Mouse (Mus musculus): Measurements from ENCODE around the gene Vmn1r22. TPM values are rescaled to one million over a fixed set of nuclear protein-coding genes. Genes with fewer than 3 reads are reported as not detected.
"Not testable (repeated sequence)": the region's sequence is repeated elsewhere in the genome, so short reads cannot be mapped to it uniquely, and the experiment has no call there.

Gene Vmn1r22
- not detected in 2 replicates for total RNA-seq (2012; rRNA removed)

DNA sequence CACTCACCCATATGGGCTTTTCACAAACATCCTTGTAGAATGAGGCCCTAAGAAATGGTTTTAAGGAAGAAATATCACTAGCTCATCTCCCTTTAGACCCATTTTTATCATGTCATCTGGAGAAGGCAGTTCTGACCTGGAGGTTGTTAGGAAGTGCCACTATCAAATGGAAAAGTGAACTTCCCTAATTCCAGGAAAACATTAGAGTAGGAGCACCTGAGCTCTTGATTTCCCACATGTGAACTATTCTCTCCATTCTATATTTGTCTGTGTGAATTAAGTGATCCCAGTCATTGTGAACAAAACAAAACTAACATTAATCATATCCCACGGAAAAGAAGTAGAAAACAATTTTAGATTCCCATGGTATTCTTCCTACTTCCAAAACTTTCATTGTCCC is at the start of gene Vmn1r22:
TSS of gene Vmn1r22 (minus strand) at position 101 of the 400 bp plus-strand sequence.
- DNase-seq (ENCODE audit: low read depth, low spot score): no peak
- Histone ChIP-seq H3K36me3 (ENCODE audit: control insufficient read depth, insufficient read depth, low read length, poor library complexity, severe bottlenecking) (no peaks in the 10 kb centered on the region), H3K27ac (ENCODE audit: insufficient read depth, low read depth, low read length, poor library complexity, severe bottlenecking) (no peak within 1 kb of the TSS), H3K4me3 (ENCODE audit: insufficient read depth in 1 of 2, low read depth in 1 of 2, low read length in 2 of 2, poor library complexity in 1 of 2, severe bottlenecking in 1 of 2) (no peak within 1 kb of the TSS), H3K4me1 (ENCODE audit: control insufficient read depth in 2 of 2, insufficient read depth in 2 of 2, low read length in 2 of 2, poor library complexity in 1 of 2) (no peaks in the 10 kb centered on the region), H3K9ac (ENCODE audit: insufficient read depth, low read depth, low read length, poor library complexity, severe bottlenecking) (no peak within 1 kb of the TSS), H3K9me3 (ENCODE audit: control insufficient read depth, insufficient read depth, low read depth, low read length) (no peaks in the 10 kb centered on the region)
- no peak for TF ChIP-seq HCFC1 (IDR thresholded peaks at IDR 0.05; ENCODE audit: borderline replicate concordance, insufficient read depth, low read length)
- TF ChIP-seq ZC3H11A (IDR thresholded peaks at IDR 0.05; ENCODE audit: borderline replicate concordance, low read depth, low read length): no peak
- no peak for TF ChIP-seq CHD2 (IDR thresholded peaks at IDR 0.05; ENCODE audit: low read depth, low read length)
- no peak for TF ChIP-seq MAFK (IDR thresholded peaks at IDR 0.05; ENCODE audit: insufficient read depth, low read depth, low read length)
- TF ChIP-seq ZNF384 (IDR thresholded peaks at IDR 0.05; ENCODE audit: low read depth, low read length): no peak
- in situ Hi-C loops (cut with MboI; ENCODE audit: low sequenced_read_pairs in 2 of 2, unreplicated experiment in 2 of 2): no loop called here

DNA sequence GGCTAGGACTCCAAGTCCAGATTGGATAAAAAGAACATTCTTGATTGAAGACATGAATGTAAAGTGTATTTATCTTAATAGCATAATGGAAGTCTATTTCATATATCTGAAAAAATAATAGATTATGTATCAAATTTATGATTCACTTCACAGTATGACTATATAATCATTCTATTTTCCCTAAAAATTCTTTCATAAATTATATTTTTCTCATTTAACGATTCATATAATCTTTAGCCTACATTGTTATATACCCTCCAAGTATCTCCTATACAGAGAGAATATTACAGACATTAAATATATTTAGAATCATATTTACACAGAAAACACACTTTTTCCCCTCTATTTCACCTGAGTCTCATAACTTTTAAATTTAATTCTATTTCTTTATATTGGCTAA is 18.9 kb upstream of the Vmn1r22 start, which contains the start of gene Vmn1r23:
TSS of gene Vmn1r23 (minus strand) at position 101 of the 400 bp plus-strand sequence.
- H3K36me3 ChIP-seq (ENCODE audit: control insufficient read depth, insufficient read depth, low read length, poor library complexity, severe bottlenecking): no peaks in the 10 kb centered on the region
- H3K4me3 ChIP-seq (ENCODE audit: insufficient read depth in 1 of 2, low read depth in 1 of 2, low read length in 2 of 2, poor library complexity in 1 of 2, severe bottlenecking in 1 of 2): no peak within 1 kb of the TSS
- no peaks in the 10 kb centered on the region for H3K9me3 ChIP-seq (ENCODE audit: control insufficient read depth, insufficient read depth, low read depth, low read length)
- no peak for DNase-seq (ENCODE audit: low read depth, low spot score)
- TF ChIP-seq HCFC1 (IDR thresholded peaks at IDR 0.05; ENCODE audit: borderline replicate concordance, insufficient read depth, low read length) (no peak), ZNF384 (IDR thresholded peaks at IDR 0.05; ENCODE audit: low read depth, low read length) (no peak), CHD2 (IDR thresholded peaks at IDR 0.05; ENCODE audit: low read depth, low read length) (no peak), MAFK (IDR thresholded peaks at IDR 0.05; ENCODE audit: insufficient read depth, low read depth, low read length) (no peak)
- H3K9ac ChIP-seq (ENCODE audit: insufficient read depth, low read depth, low read length, poor library complexity, severe bottlenecking): no peak within 1 kb of the TSS
- no peak within 1 kb of the TSS for H3K27ac ChIP-seq (ENCODE audit: insufficient read depth, low read depth, low read length, poor library complexity, severe bottlenecking)
- in situ Hi-C loops (cut with MboI; ENCODE audit: low sequenced_read_pairs in 2 of 2, unreplicated experiment in 2 of 2): no loop called here
- H3K4me1 ChIP-seq (ENCODE audit: control insufficient read depth in 2 of 2, insufficient read depth in 2 of 2, low read length in 2 of 2, poor library complexity in 1 of 2): no peaks in the 10 kb centered on the region

DNA sequence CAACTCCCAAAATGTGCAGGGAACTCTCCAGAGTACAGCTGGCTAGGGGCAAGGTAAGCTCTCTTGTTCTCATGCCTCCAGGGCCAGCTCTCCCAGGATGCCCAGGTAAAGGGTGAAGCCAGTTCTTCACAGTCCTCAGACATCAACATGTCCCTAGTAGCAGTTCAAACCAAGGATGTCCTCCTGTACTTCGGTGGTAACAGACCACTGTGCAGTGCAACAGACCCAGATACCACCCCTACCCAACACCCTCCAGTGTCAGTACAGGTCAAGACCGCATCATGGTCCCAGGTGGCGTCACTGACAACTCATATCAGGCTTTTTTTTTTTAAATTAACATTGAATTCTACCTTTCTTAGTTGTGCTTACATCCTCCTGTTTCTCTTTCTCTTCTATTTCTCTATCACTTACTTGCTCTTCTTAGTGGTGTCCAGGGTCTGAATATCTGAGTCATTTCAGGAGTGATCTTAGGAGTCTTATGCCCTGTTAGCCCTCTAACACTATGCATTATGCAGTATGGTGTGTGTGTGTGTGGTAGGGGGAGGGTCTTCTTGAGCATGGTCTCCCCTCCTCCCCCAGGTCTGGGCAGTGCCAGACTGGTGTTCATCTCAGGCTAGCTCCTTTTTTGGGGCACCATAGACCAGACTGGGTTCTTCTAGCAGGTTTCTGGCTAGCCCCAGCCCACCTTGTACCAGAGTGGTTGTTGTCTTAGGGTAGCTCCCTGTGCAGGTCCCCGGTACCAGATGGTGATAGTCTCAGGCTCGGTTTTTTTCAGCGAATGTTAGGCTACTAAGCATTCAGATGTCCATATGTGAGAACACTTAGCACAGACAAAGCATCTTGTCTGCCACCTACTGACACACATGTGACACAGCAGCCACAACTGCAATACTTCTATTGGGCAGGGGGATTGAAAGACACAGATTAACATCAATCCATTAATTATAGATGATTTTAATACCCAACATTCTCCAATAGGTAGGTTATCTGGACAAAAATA is 48.5 kb downstream of the Vmn1r22 start:
- in situ Hi-C loops (cut with MboI; ENCODE audit: low sequenced_read_pairs in 2 of 2, unreplicated experiment in 2 of 2): no loop called here
- H3K27ac ChIP-seq (ENCODE audit: insufficient read depth, low read depth, low read length, poor library complexity, severe bottlenecking): no peak overlapping the region
- no peaks in the 10 kb centered on the region for H3K36me3 ChIP-seq (ENCODE audit: control insufficient read depth, insufficient read depth, low read length, poor library complexity, severe bottlenecking)
- no peak overlapping the region for H3K9ac ChIP-seq (ENCODE audit: insufficient read depth, low read depth, low read length, poor library complexity, severe bottlenecking)
- no peak overlapping the region for H3K4me3 ChIP-seq (ENCODE audit: insufficient read depth in 1 of 2, low read depth in 1 of 2, low read length in 2 of 2, poor library complexity in 1 of 2, severe bottlenecking in 1 of 2)
- no peaks in the 10 kb centered on the region for H3K9me3 ChIP-seq (ENCODE audit: control insufficient read depth, insufficient read depth, low read depth, low read length)
- H3K4me1 ChIP-seq (ENCODE audit: control insufficient read depth in 2 of 2, insufficient read depth in 2 of 2, low read length in 2 of 2, poor library complexity in 1 of 2): no peaks in the 10 kb centered on the region
- TF ChIP-seq ZNF384 (IDR thresholded peaks at IDR 0.05; ENCODE audit: low read depth, low read length) (no peak), MAFK (IDR thresholded peaks at IDR 0.05; ENCODE audit: insufficient read depth, low read depth, low read length) (no peak), HCFC1 (IDR thresholded peaks at IDR 0.05; ENCODE audit: borderline replicate concordance, insufficient read depth, low read length) (no peak), CHD2 (IDR thresholded peaks at IDR 0.05; ENCODE audit: low read depth, low read length) (no peak), ZC3H11A (IDR thresholded peaks at IDR 0.05; ENCODE audit: borderline replicate concordance, low read depth, low read length) (no peak)
- no peak for DNase-seq (ENCODE audit: low read depth, low spot score)

DNA sequence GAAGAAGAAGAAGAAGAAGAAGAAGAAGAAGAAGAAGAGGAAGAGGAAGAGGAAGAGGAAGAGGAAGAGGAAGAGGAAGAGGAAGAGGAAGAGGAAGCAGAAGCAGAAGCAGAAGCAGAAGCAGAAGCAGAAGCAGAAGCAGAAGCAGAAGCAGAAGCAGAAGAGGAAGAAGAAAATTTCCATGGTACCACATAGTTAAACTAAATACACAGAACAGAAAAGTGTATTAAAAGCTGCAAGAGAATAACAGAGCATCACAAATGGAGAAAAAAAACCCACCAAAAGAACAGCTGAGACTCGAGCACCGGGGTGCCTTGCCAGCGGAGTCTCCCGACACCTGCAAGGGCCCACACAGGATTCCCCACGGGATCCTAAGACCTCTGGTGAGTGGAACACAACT is 56.7 kb downstream of the Vmn1r22 start:
- H3K4me3 ChIP-seq (ENCODE audit: insufficient read depth in 1 of 2, low read depth in 1 of 2, low read length in 2 of 2, poor library complexity in 1 of 2, severe bottlenecking in 1 of 2); H3K4me1 ChIP-seq (ENCODE audit: control insufficient read depth in 2 of 2, insufficient read depth in 2 of 2, low read length in 2 of 2, poor library complexity in 1 of 2); DNase-seq (ENCODE audit: low read depth, low spot score); H3K9me3 ChIP-seq (ENCODE audit: control insufficient read depth, insufficient read depth, low read depth, low read length); H3K36me3 ChIP-seq (ENCODE audit: control insufficient read depth, insufficient read depth, low read length, poor library complexity, severe bottlenecking); in situ Hi-C loops (cut with MboI; ENCODE audit: low sequenced_read_pairs in 2 of 2, unreplicated experiment in 2 of 2); H3K27ac ChIP-seq (ENCODE audit: insufficient read depth, low read depth, low read length, poor library complexity, severe bottlenecking); H3K9ac ChIP-seq (ENCODE audit: insufficient read depth, low read depth, low read length, poor library complexity, severe bottlenecking): not testable (repeated sequence)
